Mouse (Mus musculus) left cerebral cortex, adult 2 months (tissue): ENCODE measurements around the gene Arhgef39. TPM values are rescaled to one million over a fixed set of nuclear protein-coding genes. Genes with fewer than 3 reads are reported as not detected.

ENCODE experiments used
- DNase-seq, 2 experiments: peaks; one replicate each; pipeline ENCODE4 v3.0.0; 2021 to 2022; ENCODE audit warnings: low spot score in 2 of 2, mixed read lengths in 1 of 2; ENCODE audit errors: extremely low spot score in 1 of 2
- H3K27ac ChIP-seq: fragments of 200-600 bp; 2 replicates; pipeline ENCODE4 v1.8.1; 2022
- H3K4me3 ChIP-seq: fragments of 200-600 bp; 2 replicates; pipeline ENCODE4 v1.8.1; 2022
- CTCF ChIP-seq: fragments of 200-600 bp; IDR thresholded peaks from 2 replicates; pipeline ENCODE4 v1.8.1; 2022; ENCODE audit warnings: antibody characterized with exemption, mild to moderate bottlenecking, moderate library complexity
- intact Hi-C: fragments of 180-260 bp; cut with DNase I; formaldehyde crosslinking; loops from one replicate; pipeline ENCODE4 v1.15.1; 2025
- total RNA-seq, 2 experiments: library from RNA; stranded (reverse); gene quantifications; 2 replicates each; pipeline ENCODE4 v1.2.3; 2021

Gene Arhgef39
- total RNA-seq, 2 experiments from 2014 or later: 0.41 to 1.7 TPM

DNA sequence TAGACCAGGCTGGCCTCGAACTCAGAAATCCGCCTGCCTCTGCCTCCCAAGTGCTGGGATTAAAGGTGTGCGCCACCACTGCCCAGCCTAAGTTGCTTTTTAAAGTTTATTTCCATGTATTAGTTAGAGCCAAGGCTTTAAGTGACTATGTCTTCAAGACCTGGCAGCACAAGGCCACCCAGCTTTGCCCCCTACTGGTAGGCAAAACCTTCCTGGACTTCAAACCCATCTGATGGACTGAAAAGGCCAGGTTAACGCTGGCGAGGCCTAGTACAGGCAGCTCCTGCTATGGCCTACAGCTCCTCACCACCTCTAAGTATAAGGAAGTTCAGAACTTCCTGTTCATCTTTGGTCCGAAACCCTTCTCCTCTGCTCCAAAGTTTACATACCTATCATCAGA lies 22.9 kb downstream of the Arhgef39 start:
- intact Hi-C loops: no loop called here
- H3K4me3 ChIP-seq: no peak overlapping the region
- no peak overlapping the region for H3K27ac ChIP-seq
- TF ChIP-seq CTCF: no peak; the same call in none of the 2 replicates
- no peak for DNase-seq

DNA sequence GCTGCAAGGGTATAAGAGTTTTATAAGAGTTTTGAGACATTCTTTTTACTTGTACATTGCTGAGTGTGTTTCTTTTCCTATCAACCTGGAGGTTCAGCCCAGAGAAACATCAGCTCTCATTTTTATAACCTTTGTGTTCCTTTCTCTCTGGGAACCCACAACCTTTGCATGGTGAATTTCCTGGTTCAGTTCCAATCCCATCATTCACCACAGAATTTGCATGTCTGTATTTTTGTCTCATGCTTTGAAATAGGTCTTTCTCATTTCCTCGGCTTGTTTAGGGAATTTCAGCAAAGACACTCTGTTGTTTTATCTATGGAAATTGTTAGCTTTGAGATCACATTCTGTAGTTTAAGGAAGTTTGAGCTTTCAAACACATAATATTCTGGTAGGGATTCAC lies 25.9 kb downstream of the Arhgef39 start:
- no peak for TF ChIP-seq CTCF
- H3K4me3 ChIP-seq: no peak overlapping the region
- intact Hi-C loops: no loop called here
- no peak for DNase-seq
- H3K27ac ChIP-seq: no peak overlapping the region

DNA sequence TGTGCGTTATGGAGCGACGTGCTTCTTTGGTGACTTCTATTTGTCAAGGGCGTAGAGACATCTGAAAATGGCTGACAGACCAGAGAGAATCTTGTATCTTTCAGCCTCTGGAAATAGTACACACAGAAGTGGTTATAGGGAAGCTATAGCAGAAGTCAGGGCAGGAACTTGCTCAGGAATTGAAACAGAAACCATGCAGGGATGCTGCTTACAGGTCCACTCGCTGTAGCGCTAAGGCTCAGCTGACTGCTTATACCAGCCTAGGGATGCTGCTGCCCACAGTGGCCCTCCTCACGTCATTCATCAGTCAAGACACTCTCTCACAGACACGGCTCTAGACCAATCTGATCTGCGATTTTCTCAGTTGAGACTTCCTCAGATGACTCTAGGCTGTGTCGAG lies 29.2 kb downstream of the Arhgef39 start:
- intact Hi-C loops: no loop called here
- DNase-seq: no peak
- Histone ChIP-seq H3K27ac (no peak overlapping the region), H3K4me3 (no peak overlapping the region)
- TF ChIP-seq CTCF: no peak

DNA sequence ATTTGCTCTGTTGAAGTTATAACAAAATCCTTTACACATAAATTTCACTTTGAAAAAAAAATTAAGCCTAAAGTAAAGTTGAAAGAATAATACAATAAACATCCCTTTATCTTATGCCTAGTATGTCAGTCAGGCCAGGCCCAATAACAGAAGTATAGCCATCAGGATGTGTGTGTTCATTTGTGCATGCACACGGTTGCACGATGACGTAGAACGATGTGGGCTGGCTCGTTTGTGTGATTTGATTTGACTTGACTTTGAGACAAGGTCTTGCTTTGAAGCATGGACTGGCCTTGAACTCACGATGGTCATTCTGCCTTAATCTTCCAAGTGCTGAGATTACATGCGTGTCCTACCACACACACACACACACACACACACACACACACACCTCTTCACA lies 32.6 kb downstream of the Arhgef39 start:
- intact Hi-C loops: no loop called here
- Histone ChIP-seq H3K27ac (no peak overlapping the region), H3K4me3 (no peak overlapping the region)
- TF ChIP-seq CTCF: no peak
- DNase-seq: no peak

DNA sequence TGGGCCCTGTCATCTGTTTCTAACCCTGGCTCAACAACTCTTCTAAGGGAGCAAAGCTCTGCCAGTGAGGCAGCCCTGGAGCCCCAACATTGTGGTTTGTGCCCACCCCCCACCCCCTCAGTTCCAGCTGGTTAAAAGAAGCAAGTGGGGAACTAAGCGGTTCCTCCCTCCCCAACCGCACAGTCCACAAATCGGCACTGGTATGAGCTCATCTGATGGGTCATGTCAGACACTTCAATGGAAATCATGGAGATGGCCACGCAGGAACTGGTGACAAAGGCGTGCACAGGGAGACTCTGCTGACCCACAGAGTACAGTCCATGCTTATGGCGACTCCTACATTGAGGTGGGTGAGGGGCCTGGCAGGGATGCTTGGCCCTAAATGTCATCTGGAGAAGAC lies 33.6 kb downstream of the Arhgef39 start:
- TF ChIP-seq CTCF: no peak
- Histone ChIP-seq H3K27ac (no peak overlapping the region), H3K4me3 (no peak overlapping the region)
- intact Hi-C loops: no loop called here
- no peak for DNase-seq

DNA sequence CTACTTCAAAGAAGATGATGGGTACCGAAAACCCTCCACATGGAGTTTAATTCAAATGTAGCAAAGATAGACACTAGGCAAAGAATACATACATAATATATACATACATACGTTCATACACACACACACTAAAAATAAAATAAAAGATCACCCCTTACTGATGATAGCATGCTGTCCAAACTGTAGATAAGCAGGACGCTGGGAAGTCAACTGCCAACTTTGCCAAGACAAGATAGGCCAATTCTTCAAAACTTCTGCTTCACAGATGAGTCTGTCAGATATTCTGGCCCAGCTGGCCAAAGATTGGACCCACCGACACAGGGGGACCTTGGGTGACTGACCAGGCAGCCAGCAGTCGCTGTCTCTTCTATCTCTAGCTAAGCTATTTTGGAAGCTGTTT lies 36.4 kb downstream of the Arhgef39 start:
- no peak for TF ChIP-seq CTCF

DNA sequence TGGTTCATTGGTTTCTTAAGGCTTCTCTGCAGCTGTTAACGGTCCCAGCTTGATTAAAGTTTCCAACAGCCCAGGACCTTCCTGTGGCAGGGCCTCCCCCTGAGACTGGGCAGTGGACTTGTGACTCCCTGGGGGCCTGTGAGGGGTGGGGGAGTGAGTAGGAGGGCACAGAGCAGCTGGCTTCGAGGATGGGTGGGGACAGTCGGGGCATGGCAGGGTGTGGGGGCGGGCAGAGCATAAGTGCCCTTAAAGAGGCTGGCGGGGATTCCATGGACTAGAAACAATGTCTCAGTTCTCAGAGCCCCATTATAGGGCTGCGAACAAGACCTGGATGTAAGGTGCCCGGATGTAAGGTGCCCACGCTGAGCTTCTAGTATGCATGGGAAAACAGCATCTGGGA lies 42.4 kb downstream of the Arhgef39 start:
- no peak overlapping the region for H3K4me3 ChIP-seq
- no peak for DNase-seq
- intact Hi-C loops: no loop called here
- no peak overlapping the region for H3K27ac ChIP-seq
- TF ChIP-seq CTCF: no peak

More for the DNA sequence above, 36.4 kb downstream of the Arhgef39 start:
- H3K27ac ChIP-seq: no peak overlapping the region
- DNase-seq: no peak
- intact Hi-C loops: no loop called here
- H3K4me3 ChIP-seq: no peak overlapping the region

DNA sequence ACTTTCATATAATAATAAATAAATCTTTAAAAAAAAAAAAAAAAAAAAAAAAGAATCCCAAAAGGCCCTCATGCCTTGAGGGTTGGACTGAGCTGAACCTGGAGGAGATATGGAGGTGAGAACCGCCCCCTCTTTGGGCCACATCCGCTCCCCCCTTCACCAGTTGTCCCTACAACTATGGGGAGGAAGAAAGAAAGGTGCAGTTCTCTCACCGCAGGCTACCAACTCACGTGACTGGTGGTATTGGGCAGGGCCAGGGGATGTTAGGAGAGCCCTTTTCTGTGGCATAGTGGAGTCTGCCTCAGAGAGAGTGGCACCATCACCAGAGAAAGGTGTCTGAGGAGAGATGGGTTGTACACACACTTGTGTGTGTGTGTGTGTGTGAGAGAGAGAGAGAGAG lies 43.0 kb downstream of the Arhgef39 start:
- no peak overlapping the region for H3K27ac ChIP-seq
- no peak for TF ChIP-seq CTCF
- no peak overlapping the region for H3K4me3 ChIP-seq
- intact Hi-C loops: no loop called here
- DNase-seq: no peak

DNA sequence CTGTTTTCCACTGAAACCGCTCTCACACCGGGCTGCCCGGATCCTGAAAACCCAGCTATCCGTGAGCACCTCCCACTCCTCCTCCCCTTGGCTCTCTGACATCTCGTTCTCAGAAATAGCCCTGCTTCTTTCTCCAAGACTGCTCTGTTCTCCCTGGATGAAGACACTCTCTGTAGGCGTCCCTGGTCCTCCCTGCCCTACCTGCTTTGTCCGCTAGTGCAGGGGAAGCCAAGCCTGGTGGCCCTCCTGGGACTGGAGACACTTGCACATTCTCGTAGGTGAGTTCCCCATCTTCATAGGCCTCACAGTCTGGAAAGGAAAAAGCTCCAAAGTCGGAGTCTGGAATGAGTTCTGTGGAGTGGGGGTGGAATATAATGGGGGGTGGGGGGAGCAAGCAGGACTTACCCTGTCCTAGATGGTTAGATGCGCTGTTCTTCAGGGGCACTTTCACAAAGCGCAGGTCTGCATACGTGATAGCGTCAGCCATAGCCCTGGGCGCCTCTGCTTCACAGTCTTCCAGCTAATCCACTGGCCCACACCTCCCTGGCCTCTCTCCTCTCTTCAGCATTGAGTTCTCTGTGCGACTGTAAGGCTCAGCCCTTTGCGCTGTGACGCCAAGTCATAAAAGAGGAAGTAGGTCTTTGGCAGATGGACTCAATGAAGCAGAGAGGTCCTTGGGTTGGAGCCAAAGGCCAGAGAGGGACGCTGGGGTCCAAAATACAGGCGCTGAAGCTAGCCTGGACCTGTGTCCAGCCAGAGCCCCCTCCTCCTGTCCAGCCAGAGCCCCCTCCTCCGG lies 45.3 kb downstream of the Arhgef39 start, which contains the start of gene Cd72:
Gene Cd72, minus strand, starts transcription at position 588 of the 796 bp plus-strand sequence.
- Histone ChIP-seq H3K4me3 (no peak within 1 kb of the TSS), H3K27ac (no peak within 1 kb of the TSS)
- DNase-seq: no peak
- TF ChIP-seq CTCF: peak; percentile 10; the same call in 1 of the 2 replicates
- intact Hi-C loops: no loop called here

DNA sequence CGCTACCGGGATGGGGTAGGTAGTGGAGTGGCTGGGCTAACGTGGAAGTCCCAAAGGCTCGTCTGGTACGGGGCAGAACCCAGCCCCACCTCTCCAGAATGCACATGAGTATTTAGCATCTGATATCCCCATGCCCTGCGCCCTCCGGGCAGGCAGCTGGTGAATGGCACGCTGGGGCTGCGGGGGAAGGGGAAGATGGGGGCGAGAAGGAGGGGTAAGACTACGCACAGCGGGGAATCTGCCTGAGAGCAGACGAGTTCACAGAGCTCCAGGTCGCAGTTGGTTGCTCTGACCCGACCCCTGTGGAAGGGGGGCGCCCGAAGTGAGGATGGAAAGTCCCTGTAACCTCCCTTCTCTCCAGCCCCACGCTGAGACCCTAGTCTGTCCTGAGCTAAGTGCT lies 46.1 kb downstream of the Arhgef39 start:
- DNase-seq: no peak
- H3K4me3 ChIP-seq: no peak overlapping the region
- no peak overlapping the region for H3K27ac ChIP-seq
- intact Hi-C loops: no loop called here
- no peak for TF ChIP-seq CTCF

DNA sequence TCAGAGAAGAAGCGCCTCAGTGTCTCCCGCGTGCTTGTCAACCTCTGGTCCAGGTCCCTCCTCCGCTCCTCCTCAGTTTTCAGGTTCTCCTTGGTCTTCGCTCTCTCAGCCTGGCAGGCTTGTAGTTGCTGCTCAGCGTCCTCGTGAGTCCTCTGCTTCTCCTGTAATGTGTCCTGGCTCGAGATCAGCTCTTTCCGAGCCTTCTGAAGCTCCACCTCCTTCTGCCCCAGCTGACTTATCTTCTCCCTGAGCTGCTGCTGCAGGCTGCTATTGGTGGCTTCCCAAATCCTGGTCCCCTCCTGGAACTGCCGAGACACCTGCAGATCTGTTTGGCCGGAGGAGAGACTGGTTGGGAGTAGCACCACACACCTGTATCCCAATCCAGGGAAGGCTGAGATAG lies 47.2 kb downstream of the Arhgef39 start:
- Histone ChIP-seq H3K4me3 (no peak overlapping the region), H3K27ac (no peak overlapping the region)
- DNase-seq: no peak
- intact Hi-C loops: no loop called here
- TF ChIP-seq CTCF: no peak

DNA sequence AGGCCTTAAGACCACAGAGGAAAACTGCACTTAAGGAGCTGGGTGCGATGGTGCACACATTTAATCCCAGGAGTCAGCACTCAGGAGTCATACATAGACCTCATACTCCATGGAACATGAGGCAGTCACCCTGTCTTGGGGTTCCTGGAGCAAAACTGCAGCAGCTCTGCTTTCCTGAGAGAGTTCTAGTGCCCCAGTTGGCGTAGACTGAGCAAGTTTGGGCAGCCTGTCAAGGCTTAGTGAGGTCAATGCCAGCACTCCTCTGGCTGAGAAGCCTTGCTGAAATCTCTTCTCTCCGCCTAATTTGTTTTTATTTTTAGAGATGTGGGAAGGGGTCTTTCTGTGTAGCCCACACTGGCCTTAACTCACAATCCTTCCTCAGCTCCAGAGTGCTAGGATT lies 50.9 kb downstream of the Arhgef39 start:
- intact Hi-C loops: no loop called here
- H3K27ac ChIP-seq: no peak overlapping the region
- no peak overlapping the region for H3K4me3 ChIP-seq
- DNase-seq: no peak
- no peak for TF ChIP-seq CTCF

DNA sequence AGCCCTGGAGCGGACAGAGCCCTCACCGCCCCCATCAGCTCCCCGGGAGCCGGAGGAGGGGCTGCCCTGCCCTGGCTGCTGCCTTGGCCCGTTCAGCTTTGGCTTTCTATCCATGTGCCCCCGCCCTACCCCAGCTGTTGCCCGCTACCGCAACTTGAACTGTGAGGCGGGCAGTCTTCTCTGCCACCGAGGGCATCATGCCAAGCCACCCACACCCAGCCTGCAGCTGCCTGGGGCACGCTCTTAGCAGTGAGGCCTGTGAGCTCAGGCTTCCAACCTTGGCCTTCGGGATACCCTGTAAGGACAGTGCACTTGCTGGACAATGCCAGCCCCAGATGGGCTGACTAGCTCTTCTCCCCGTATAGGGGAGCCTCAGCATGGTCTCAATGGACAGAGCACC lies 52.2 kb downstream of the Arhgef39 start:
- DNase-seq: no peak
- H3K27ac ChIP-seq: no peak overlapping the region
- no peak overlapping the region for H3K4me3 ChIP-seq
- no peak for TF ChIP-seq CTCF
- intact Hi-C loops: no loop called here

Other genes starting within 250 kb of the Arhgef39 start
- gene Atp8b5, start 232.5 kb downstream of the Arhgef39 start, total RNA-seq: under 1 TPM; 0.09 to 0.54 TPM
- 100 to 1,000 TPM; 137 to 144 TPM for gene Rusc2, start 117.7 kb downstream of the Arhgef39 start, total RNA-seq
- gene Fam166b, start 70.6 kb downstream of the Arhgef39 start, total RNA-seq: 1 to 10 TPM in 1 of 2 experiments, under 1 TPM in 1; 0.68 to 1.3 TPM
- 100 to 1,000 TPM; 102 to 103 TPM for gene Tesk1, start 57.8 kb downstream of the Arhgef39 start, total RNA-seq
- 1 to 10 TPM; 1.1 to 1.4 TPM for gene Cd72, start 45.1 kb downstream of the Arhgef39 start, total RNA-seq
- gene Sit1, start 16.0 kb downstream of the Arhgef39 start, total RNA-seq: not detected
- 10 to 100 TPM; 28.1 to 31.8 TPM for gene Ccdc107, start 6.8 kb downstream of the Arhgef39 start, total RNA-seq
- not detected for gene Car9, start 7.3 kb upstream of the Arhgef39 start, total RNA-seq
- 1 to 10 TPM; 7.0 to 8.8 TPM for gene Tpm2, start 24.1 kb upstream of the Arhgef39 start, total RNA-seq
- 10 to 100 TPM; 74.6 to 77.9 TPM for gene Creb3, start 62.6 kb upstream of the Arhgef39 start, total RNA-seq
- gene Tln1, start 63.0 kb upstream of the Arhgef39 start, total RNA-seq: 10 to 100 TPM; 50.7 to 52.2 TPM
- 10 to 100 TPM; 49.6 to 55.4 TPM for gene Rgp1, start 79.0 kb upstream of the Arhgef39 start, total RNA-seq
- gene Gba2, start 79.2 kb upstream of the Arhgef39 start, total RNA-seq: 10 to 100 TPM; 69.2 to 70.6 TPM
- not detected for gene Msmp, start 84.8 kb upstream of the Arhgef39 start, total RNA-seq
- gene Npr2, start 132.2 kb upstream of the Arhgef39 start, total RNA-seq: 10 to 100 TPM; 60.9 to 62.0 TPM
- gene Spag8, start 153.9 kb upstream of the Arhgef39 start, total RNA-seq: 1 to 10 TPM in 1 of 2 experiments, under 1 TPM in 1; 0.95 to 1.6 TPM
- gene Hint2, start 156.8 kb upstream of the Arhgef39 start, total RNA-seq: 10 to 100 TPM; 30.9 to 33.5 TPM
- gene Tmem8b, start 169.3 kb upstream of the Arhgef39 start, total RNA-seq: 10 to 100 TPM; 63.1 to 66.2 TPM
- 1 to 10 TPM; 1.8 to 2.2 TPM for gene Fam221b, start 169.4 kb upstream of the Arhgef39 start, total RNA-seq
- not detected for gene Olfr70, start 201.1 kb upstream of the Arhgef39 start, total RNA-seq
- not detected for gene Olfr71, start 210.6 kb upstream of the Arhgef39 start, total RNA-seq
- gene Hrct1, start 227.5 kb upstream of the Arhgef39 start, total RNA-seq: 1 to 10 TPM in 1 of 2 experiments, under 1 TPM in 1; 0.87 to 1.1 TPM
- gene Spaar, start 230.3 kb upstream of the Arhgef39 start, total RNA-seq: under 1 TPM; 0.63 to 1.00 TPM